Mouse (Mus musculus) c-Kit-positive CD71-positive TER-119-negative erythroid progenitor cells, embryonic 14.5 days (primary cell): ENCODE results near the gene Sgcd.

ENCODE experiments used
- DNase-seq: peaks from one replicate; pipeline ENCODE4 v3.0.0-alpha.2; 2013; ENCODE audit warnings: low read depth

Gene Sgcd

GRCm38 (mm10) chr11:47264267-47264984 is 724.3 kb downstream of the Sgcd start:
- DNase-seq: no peak

- DNase-seq: no peak
Measured at GRCm38 (mm10) chr11:47250301-47250700, 738.5 kb downstream of the Sgcd start.

- no peak for DNase-seq
Measured at GRCm38 (mm10) chr11:47248345-47248893, 740.4 kb downstream of the Sgcd start.

GRCm38 (mm10) chr11:47247703-47248344 is 740.9 kb downstream of the Sgcd start:
- no peak for DNase-seq

- DNase-seq: no peak
Measured at GRCm38 (mm10) chr11:47242401-47242800, 746.4 kb downstream of the Sgcd start.

- DNase-seq: no peak
Measured at GRCm38 (mm10) chr11:47228222-47228621, 760.5 kb downstream of the Sgcd start.

- no peak for DNase-seq
Measured at GRCm38 (mm10) chr11:47224148-47224547, 764.6 kb downstream of the Sgcd start.

GRCm38 (mm10) chr11:47211531-47211930 is 777.2 kb downstream of the Sgcd start:
- no peak for DNase-seq

GRCm38 (mm10) chr11:47206461-47206860 is 782.3 kb downstream of the Sgcd start:
- no peak for DNase-seq

GRCm38 (mm10) chr11:47199106-47199505 is 789.7 kb downstream of the Sgcd start:
- DNase-seq: no peak

GRCm38 (mm10) chr11:47188556-47188955 is 800.2 kb downstream of the Sgcd start:
- no peak for DNase-seq

GRCm38 (mm10) chr11:47174977-47175376 is 813.8 kb downstream of the Sgcd start:
- no peak for DNase-seq

- DNase-seq: no peak
Measured at GRCm38 (mm10) chr11:47170926-47171625, 817.7 kb downstream of the Sgcd start.

- no peak for DNase-seq
Measured at GRCm38 (mm10) chr11:47167376-47167775, 821.4 kb downstream of the Sgcd start.

GRCm38 (mm10) chr11:47158089-47158488 is 830.7 kb downstream of the Sgcd start:
- no peak for DNase-seq

GRCm38 (mm10) chr11:47156730-47157693 is 831.8 kb downstream of the Sgcd start:
- no peak for DNase-seq

GRCm38 (mm10) chr11:47154837-47155430 is 833.8 kb downstream of the Sgcd start:
- no peak for DNase-seq

GRCm38 (mm10) chr11:47149607-47150006 is 839.2 kb downstream of the Sgcd start:
- DNase-seq: no peak

GRCm38 (mm10) chr11:47139867-47140266 is 848.9 kb downstream of the Sgcd start:
- DNase-seq: no peak

GRCm38 (mm10) chr11:47139271-47139670 is 849.5 kb downstream of the Sgcd start:
- DNase-seq: no peak

GRCm38 (mm10) chr11:47132410-47132809 is 856.4 kb downstream of the Sgcd start:
- no peak for DNase-seq
